Mouse (Mus musculus) CH12.LX (cell line): ENCODE data around the gene Ifi206.

Experiments used
- CTCF ChIP-seq, 2 experiments: IDR thresholded peaks in 1 of 2; conservative IDR thresholded peaks in 1 of 2; 2 replicates each; pipeline ENCODE4 v1.5.1; 2011 to 2012; ENCODE audit warnings: low read depth in 2 of 2, low read length in 2 of 2, improper control_type of control experiment in 1 of 2, inconsistent platforms in 1 of 2, mild to moderate bottlenecking in 1 of 2, moderate library complexity in 1 of 2
- E2F4 ChIP-seq: IDR thresholded peaks from 2 replicates; pipeline ENCODE4 v1.6.1; 2011; ENCODE audit warnings: low read depth, low read length, improper control_type of control experiment; ENCODE audit not compliant: insufficient replicate concordance
- EP300 ChIP-seq: IDR thresholded peaks from 2 replicates; pipeline ENCODE4 v1.6.1; 2011; ENCODE audit warnings: low read length, improper control_type of control experiment
- ETS1 ChIP-seq: conservative IDR thresholded peaks from 2 replicates; pipeline ENCODE4 v1.6.1; 2012; ENCODE audit warnings: low read depth, mild to moderate bottlenecking, inconsistent platforms, low read length, improper control_type of control experiment, moderate library complexity
- IRF4 ChIP-seq: IDR thresholded peaks from 2 replicates; pipeline ENCODE4 v1.6.1; 2014; ENCODE audit warnings: low read depth, mild to moderate bottlenecking, inconsistent platforms, low read length, improper control_type of control experiment
- JUN ChIP-seq: IDR thresholded peaks from 2 replicates; pipeline ENCODE4 v1.6.1; 2011; ENCODE audit warnings: low read depth, mild to moderate bottlenecking, low read length, improper control_type of control experiment, moderate library complexity; ENCODE audit not compliant: insufficient read depth
- MAX ChIP-seq: IDR thresholded peaks from 2 replicates; pipeline ENCODE4 v1.6.1; 2011; ENCODE audit warnings: low read length, improper control_type of control experiment
- MAZ ChIP-seq: IDR thresholded peaks from 2 replicates; pipeline ENCODE4 v1.6.1; 2012; ENCODE audit warnings: low read depth, mild to moderate bottlenecking, inconsistent platforms, low read length, improper control_type of control experiment, moderate library complexity
- NELFE ChIP-seq: IDR thresholded peaks from 2 replicates; pipeline ENCODE4 v1.6.1; 2011; ENCODE audit warnings: low read depth, low read length, improper control_type of control experiment
- POLR2A ChIP-seq: IDR thresholded peaks from 2 replicates; pipeline ENCODE4 v1.6.1; 2011; ENCODE audit warnings: low read depth, mild to moderate bottlenecking, improper control_type of control experiment, low read length
- TBP ChIP-seq: conservative IDR thresholded peaks from 2 replicates; pipeline ENCODE4 v1.6.1; 2011; ENCODE audit warnings: low read depth, low read length, improper control_type of control experiment
- USF1 ChIP-seq: IDR thresholded peaks from 2 replicates; pipeline ENCODE4 v1.6.1; 2014; ENCODE audit warnings: low read depth, mild to moderate bottlenecking, inconsistent platforms, low read length, improper control_type of control experiment
- USF2 ChIP-seq: conservative IDR thresholded peaks from 2 replicates; pipeline ENCODE4 v1.6.1; 2011; ENCODE audit warnings: low read depth, low read length, improper control_type of control experiment

- no peak for TF ChIP-seq ETS1
- TF ChIP-seq CTCF (conservative IDR thresholded peaks at IDR 0.05 in 1 of 2, IDR thresholded peaks at IDR 0.05 in 1 of 2; ENCODE audit: low read depth in 2 of 2, low read length in 2 of 2): no peak
- no peak for TF ChIP-seq MAX
- TF ChIP-seq USF1: no peak
- TF ChIP-seq IRF4: no peak
- TF ChIP-seq POLR2A: no peak
- no peak for TF ChIP-seq NELFE
- TF ChIP-seq JUN: no peak
- no peak for TF ChIP-seq EP300
- no peak for TF ChIP-seq USF2
- TF ChIP-seq TBP: no peak
- TF ChIP-seq E2F4: no peak
- TF ChIP-seq MAZ: no peak
Measured at GRCm38 (mm10) chr1:173443061-173443460, 47.8 kb downstream of the Ifi206 start.
